Comparison of ENCODE assay signal across 10 mouse cellular contexts in the genomic region with DNA sequence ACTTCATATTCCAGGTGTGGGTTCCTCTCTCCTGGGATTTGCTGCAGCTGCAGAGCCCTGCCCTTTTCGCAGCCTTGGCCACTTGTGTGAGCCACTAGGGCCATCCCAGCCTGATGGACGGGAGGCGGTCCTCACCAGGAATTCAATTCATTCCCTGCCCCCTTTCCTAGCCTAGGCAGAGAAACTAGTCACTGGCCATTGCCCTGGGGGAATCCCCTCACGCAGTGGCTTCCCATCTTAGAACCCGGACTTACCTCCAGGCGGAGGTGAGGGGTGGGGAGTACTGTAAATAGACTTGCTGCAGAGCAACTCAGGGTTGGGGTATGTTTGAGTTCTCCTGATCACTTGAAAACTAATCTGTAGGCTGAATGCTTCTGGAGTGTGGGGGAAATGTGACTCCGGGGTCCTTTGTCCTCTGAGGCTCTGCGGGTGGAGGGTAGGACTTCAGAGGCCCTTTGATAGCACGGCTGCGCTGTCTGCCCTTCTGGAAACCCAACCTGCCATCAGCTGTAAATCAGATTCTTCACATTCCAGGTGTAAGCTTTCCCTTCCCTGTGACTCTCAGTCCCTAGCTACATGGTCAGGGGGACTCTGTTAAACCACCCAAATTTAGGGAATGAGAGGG. TPM values are rescaled to one million over a fixed set of nuclear protein-coding genes. Genes with fewer than 3 reads are reported as not detected.
DNase-seq lines count a peak whose midpoint lies in the region; ATAC-seq and TF ChIP-seq lines count a peak whose summit lies in the region.
"Had no signal": no experiment of that assay in that cellular context is flagged by ENCODE, and none has a peak within 500 bp of the region (broad histone marks: within the 10 kb centered on the region; RNA-seq: fewer than 3 reads in every experiment).

No protein-coding gene starts in this region.

- no peak for TF ChIP-seq POLR2A in lung, adult 2 months (IDR thresholded peaks at IDR 0.05; ENCODE audit: borderline replicate concordance, extremely low read depth, low read depth, low read length)

- peaks cover 21% of the 10 kb centered on the region for H3K36me3 ChIP-seq in heart, embryonic 11.5 days (ENCODE audit: control insufficient read depth, insufficient read depth, low read length)
- peaks cover 22% of the 10 kb centered on the region for H3K36me3 ChIP-seq in lung, embryonic 16.5 days (ENCODE audit: control insufficient read depth, insufficient read depth, low read length)
- H3K36me3 ChIP-seq in liver, embryonic 11.5 days (ENCODE audit: control insufficient read depth, insufficient read depth, low read length): peaks cover 24% of the 10 kb centered on the region

- WGBS in heart, embryonic 11.5 days (ENCODE audit: insufficient replicate concordance): 10% methylated on average over 10 of the region's 10 CpGs
- 28% methylated on average over 10 of the region's 10 CpGs for WGBS in lung, embryonic 16.5 days
- 60% methylated on average over 10 of the region's 10 CpGs for WGBS in lung, adult 2 months
- WGBS in liver, embryonic 11.5 days: 41% methylated on average over 10 of the region's 10 CpGs

- H3K9ac ChIP-seq in heart, embryonic 11.5 days (ENCODE audit: low read depth, low read length): peak overlapping the region; percentile 52; the same call in 1 of the 2 replicates
- 0 out of 2 replicates have a peak overlapping the region, but pooled peaks have one; percentile 17 for H3K9ac ChIP-seq in lung, embryonic 16.5 days (ENCODE audit: low read length)
- H3K9ac ChIP-seq in liver, embryonic 11.5 days (ENCODE audit: low read depth, low read length): 0 out of 2 replicates have a peak overlapping the region, but pooled peaks have one; percentile 25

- no peaks in the 10 kb centered on the region for H3K9me3 ChIP-seq in heart, embryonic 11.5 days (replicated peaks; ENCODE audit: control insufficient read depth, low read length)
- H3K9me3 ChIP-seq in lung, embryonic 16.5 days (ENCODE audit: control insufficient read depth, low read length): no peaks in the 10 kb centered on the region
- H3K9me3 ChIP-seq in liver, embryonic 11.5 days (ENCODE audit: control insufficient read depth, low read length): no peaks in the 10 kb centered on the region

- ATAC-seq in heart, embryonic 11.5 days (replicated peaks; ENCODE audit: insufficient number of reproducible peaks, low FRiP score, low TSS enrichment): no peak
- ATAC-seq in lung, embryonic 16.5 days (ENCODE audit: low read depth): no peak
- no peak for ATAC-seq in liver, embryonic 11.5 days (replicated peaks; ENCODE audit: low FRiP score)

- H3K4me2 ChIP-seq in heart, embryonic 11.5 days: peak overlapping the region; percentile 54
- no peak overlapping the region for H3K4me2 ChIP-seq in lung, embryonic 16.5 days (ENCODE audit: low read depth, low read length)
- H3K4me2 ChIP-seq in liver, embryonic 11.5 days: peak overlapping the region; percentile 20; the same call in 1 of the 2 replicates

- peak overlapping the region; percentile 90 for H3K27ac ChIP-seq in heart, embryonic 11.5 days (ENCODE audit: low read depth, low read length)
- peak overlapping the region; percentile 87 for H3K27ac ChIP-seq in lung, embryonic 16.5 days (ENCODE audit: low read length)
- peak overlapping the region; percentile 53; the same call in 1 of the 2 replicates for H3K27ac ChIP-seq in liver, embryonic 11.5 days (ENCODE audit: low read depth, low read length)

- no peak overlapping the region for H3K4me3 ChIP-seq in heart, embryonic 11.5 days (ENCODE audit: low read depth, low read length)
- no peak overlapping the region for H3K4me3 ChIP-seq in lung, embryonic 16.5 days (ENCODE audit: low read length)
- no peak overlapping the region for H3K4me3 ChIP-seq in lung, adult 2 months (replicated peaks; ENCODE audit: extremely low read depth, low read depth, low read length)
- H3K4me3 ChIP-seq in liver, embryonic 11.5 days (ENCODE audit: low read depth, low read length): 0 out of 2 replicates have a peak overlapping the region, but pooled peaks have one; percentile 0
- H3K4me3 ChIP-seq: myocyte had no signal

- DNase-seq in heart, postnatal 36 days: no peak
- DNase-seq in lung, adult 2 months: no peak
- DNase-seq in liver, embryonic 11.5 days (ENCODE audit: low spot score): no peak
- peak; percentile 46 for DNase-seq in yolk sac, embryonic 10.5 days (ENCODE audit: low spot score)
- DNase-seq in retina, embryonic 14.5 days (ENCODE audit: low spot score): no peak
- DNase-seq in adipocyte (ENCODE audit: low spot score): no peak
- DNase-seq: gastrocnemius, postnatal 36 days had no signal

- intact Hi-C loops in heart, postnatal 36 days (cut with DNase I): no loop called here

- no peak for TF ChIP-seq CTCF in lung, adult 2 months (IDR thresholded peaks at IDR 0.05; ENCODE audit: insufficient read depth, low read length)

- peaks cover 35% of the 10 kb centered on the region for H3K4me1 ChIP-seq in heart, embryonic 11.5 days (ENCODE audit: control insufficient read depth, insufficient read depth, low read length)
- H3K4me1 ChIP-seq in lung, embryonic 16.5 days (replicated peaks; ENCODE audit: control insufficient read depth, insufficient read depth, low read length): peaks cover 24% of the 10 kb centered on the region; the same call in 1 of the 2 replicates
- peaks cover 5% of the 10 kb centered on the region for H3K4me1 ChIP-seq in lung, adult 2 months (ENCODE audit: control insufficient read depth, insufficient read depth, low read length)
- H3K4me1 ChIP-seq in liver, embryonic 11.5 days (replicated peaks; ENCODE audit: control insufficient read depth, insufficient read depth, low read length): peaks cover 50% of the 10 kb centered on the region

- no peaks in the 10 kb centered on the region for H3K27me3 ChIP-seq in heart, embryonic 11.5 days (ENCODE audit: control insufficient read depth, insufficient read depth, low read length)
- H3K27me3 ChIP-seq in lung, embryonic 16.5 days (ENCODE audit: control insufficient read depth, insufficient read depth, low read depth, low read length): no peaks in the 10 kb centered on the region
- H3K27me3 ChIP-seq in liver, embryonic 11.5 days (replicated peaks; ENCODE audit: control insufficient read depth, insufficient read depth, low read length): no peaks in the 10 kb centered on the region

RNA-seq across cellular contexts. Expression of a gene that starts 4.9 kb away (rescaled TPM):
- polyA plus RNA-seq in heart, embryonic 11.5 days (2014; fragmentation: Nextera tagmentation; extraction: Ambion mirVana): 33.6 and 34.0 TPM in 2 replicates
- under 1 TPM; 0.14 to 0.49 TPM for total RNA-seq in heart, postnatal 36 days (2021)
- 34.0 and 38.3 TPM in 2 replicates for polyA plus RNA-seq in lung, embryonic 16.5 days (2015; fragmentation: Nextera tagmentation; extraction: Ambion mirVana)
- polyA plus RNA-seq in lung, adult 2 months (2012; rRNA removed): 0.16 and 0.25 TPM in 2 replicates
- 96.3 and 114 TPM in 2 replicates for polyA plus RNA-seq in liver, embryonic 11.5 days (2014; fragmentation: Nextera tagmentation; extraction: Ambion mirVana)

RNA-seq across cellular contexts. Expression of a gene that starts 24.9 kb away (rescaled TPM):
- 34.9 and 36.6 TPM in 2 replicates for polyA plus RNA-seq in heart, embryonic 11.5 days (2014; fragmentation: Nextera tagmentation; extraction: Ambion mirVana)
- total RNA-seq in heart, postnatal 36 days (2021): 10 to 100 TPM; 10.5 to 13.6 TPM
- 35.4 and 37.2 TPM in 2 replicates for polyA plus RNA-seq in lung, embryonic 16.5 days (2015; fragmentation: Nextera tagmentation; extraction: Ambion mirVana)
- polyA plus RNA-seq in lung, adult 2 months (2012; rRNA removed): 59.0 and 62.2 TPM in 2 replicates
- 18.6 and 20.1 TPM in 2 replicates for polyA plus RNA-seq in liver, embryonic 11.5 days (2014; fragmentation: Nextera tagmentation; extraction: Ambion mirVana)

RNA-seq across cellular contexts. Expression of a gene that starts 39.3 kb away (rescaled TPM):
- 3.8 and 4.0 TPM in 2 replicates for polyA plus RNA-seq in heart, embryonic 11.5 days (2014; fragmentation: Nextera tagmentation; extraction: Ambion mirVana)
- total RNA-seq in heart, postnatal 36 days (2021): 10 to 100 TPM in 1 of 2 experiments, 1 to 10 TPM in 1; 8.1 to 10.2 TPM
- 4.6 and 4.8 TPM in 2 replicates for polyA plus RNA-seq in lung, embryonic 16.5 days (2015; fragmentation: Nextera tagmentation; extraction: Ambion mirVana)
- polyA plus RNA-seq in lung, adult 2 months (2012; rRNA removed): 10.1 and 14.0 TPM in 2 replicates
- polyA plus RNA-seq in liver, embryonic 11.5 days (2014; fragmentation: Nextera tagmentation; extraction: Ambion mirVana): 3.8 and 4.7 TPM in 2 replicates

Comparison
In these comparisons a context has a peak if more than half of its experiments do, and no peak if none do; other contexts are left out.
1. RNA of a gene that starts 4.9 kb away (polyA plus RNA-seq): 96.3 to 114 TPM in liver, embryonic 11.5 days, 34.0 to 38.3 TPM in lung, embryonic 16.5 days and 33.6 to 34.0 TPM in heart, embryonic 11.5 days; 0.16 to 0.25 TPM in lung, adult 2 months; every median in the first group is over 10 times any median in the second.
2. Peak in every context shown above with its lines, with median percentiles within 50 percentile points of each other: H3K27ac ChIP-seq and H3K9ac ChIP-seq.